Mouse (Mus musculus) midbrain, embryonic 12.5 days (tissue): ENCODE measurements around the gene Mgat4d. TPM values are rescaled to one million over a fixed set of nuclear protein-coding genes. Genes with fewer than 3 reads are reported as not detected.

Experiments
- ATAC-seq: fragments of 200-750 bp; cut with Nextera tagmentation; 2 replicates; pipeline ENCODE4 v1.8.0; 2017; ENCODE audit warnings: low read depth, moderate TSS enrichment, moderate library complexity; ENCODE audit not compliant: low FRiP score
- H3K27ac ChIP-seq: fragments of 300-500 bp; sonication (generic); replicated peaks from 2 replicates; pipeline ENCODE4 v1.5.1; 2016; ENCODE audit warnings: mild to moderate bottlenecking
- H3K27me3 ChIP-seq: fragments of 300-500 bp; sonication (generic); 2 replicates; pipeline ENCODE4 v1.6.1; 2016; ENCODE audit warnings: mild to moderate bottlenecking
- H3K36me3 ChIP-seq: fragments of 300-500 bp; sonication (generic); 2 replicates; pipeline ENCODE4 v1.6.1; 2016
- H3K4me1 ChIP-seq: fragments of 300-500 bp; sonication (generic); 2 replicates; pipeline ENCODE4 v1.6.1; 2016
- H3K4me2 ChIP-seq: fragments of 300-500 bp; sonication (generic); replicated peaks from 2 replicates; pipeline ENCODE4 v1.6.1; 2016; ENCODE audit warnings: mild to moderate bottlenecking, moderate library complexity
- H3K4me3 ChIP-seq: fragments of 300-500 bp; sonication (generic); 2 replicates; pipeline ENCODE4 v1.5.1; 2016; ENCODE audit warnings: mild to moderate bottlenecking
- H3K9ac ChIP-seq: fragments of 300-500 bp; sonication (generic); replicated peaks from 2 replicates; pipeline ENCODE4 v1.6.1; 2016; ENCODE audit warnings: mild to moderate bottlenecking, moderate library complexity
- H3K9me3 ChIP-seq: fragments of 300-500 bp; sonication (generic); 2 replicates; pipeline ENCODE4 v1.6.1; 2016; ENCODE audit warnings: mild to moderate bottlenecking
- WGBS: fragments of 180-500 bp; shearing (Covaris S2); methylation state at CpG from one replicate; pipeline ENCODE4 v1.1.7; 2016; 5-methylcytosine and 5-hydroxymethylcytosine counted together
- polyA plus RNA-seq: library from polyadenylated mRNA; unstranded; fragments of >200 nt; fragmentation: Nextera tagmentation; extraction: Ambion mirVana; gene quantifications from 2 replicates; pipeline ENCODE4 v1.2.1, GENCODE M21; 2016

Gene Mgat4d
- polyA plus RNA-seq, 1 experiment from 2014 or later, result not detected

- Histone ChIP-seq H3K27ac (no peak overlapping the region), H3K27me3 (peaks cover 9% of the 10 kb centered on the region), H3K4me2 (no peak overlapping the region), H3K9me3 (no peaks in the 10 kb centered on the region), H3K4me1 (0 out of 2 replicates have a peak, but pooled peaks cover 6% of the 10 kb centered on the region), H3K36me3 (no peaks in the 10 kb centered on the region), H3K4me3 (no peak overlapping the region), H3K9ac (no peak overlapping the region)
- no peak for ATAC-seq
- 87% methylated on average over 5 of the region's 5 CpGs for WGBS
These were observed 46.1 kb downstream of the Mgat4d start for GRCm38 (mm10) chr8:83394325-83394724.

- Histone ChIP-seq H3K9ac (no peak overlapping the region), H3K4me2 (no peak overlapping the region), H3K27me3 (no peaks in the 10 kb centered on the region), H3K4me1 (no peaks in the 10 kb centered on the region), H3K36me3 (no peaks in the 10 kb centered on the region), H3K4me3 (no peak overlapping the region), H3K27ac (no peak overlapping the region), H3K9me3 (no peaks in the 10 kb centered on the region)
- ATAC-seq, result no peak
- WGBS, result 87% methylated on average over 6 of the region's 6 CpGs
These were observed 48.4 kb downstream of the Mgat4d start for GRCm38 (mm10) chr8:83396680-83397079.

- Histone ChIP-seq H3K9ac (no peak overlapping the region), H3K27ac (no peak overlapping the region), H3K4me3 (no peak overlapping the region), H3K4me1 (no peaks in the 10 kb centered on the region), H3K4me2 (no peak overlapping the region), H3K36me3 (no peaks in the 10 kb centered on the region), H3K27me3 (no peaks in the 10 kb centered on the region), H3K9me3 (no peaks in the 10 kb centered on the region)
- no peak for ATAC-seq
- WGBS, result 76% methylated on average over 4 of the region's 4 CpGs
These were observed 49.5 kb downstream of the Mgat4d start for GRCm38 (mm10) chr8:83397726-83398125.

GRCm38 (mm10) chr8:83405548-83405947 is 57.3 kb downstream of the Mgat4d start:
- Histone ChIP-seq H3K4me1 (no peaks in the 10 kb centered on the region), H3K9me3 (no peaks in the 10 kb centered on the region), H3K4me2 (no peak overlapping the region), H3K36me3 (no peaks in the 10 kb centered on the region), H3K4me3 (no peak overlapping the region), H3K9ac (no peak overlapping the region), H3K27ac (no peak overlapping the region), H3K27me3 (no peaks in the 10 kb centered on the region)
- ATAC-seq, result no peak
- WGBS, result 91% methylated on average over 10 of the region's 10 CpGs

GRCm38 (mm10) chr8:83406836-83407235 is 58.6 kb downstream of the Mgat4d start:
- H3K9me3 ChIP-seq, result no peaks in the 10 kb centered on the region
- 29% methylated on average over 5 of the region's 6 CpGs for WGBS

GRCm38 (mm10) chr8:83408496-83408895 is 60.2 kb downstream of the Mgat4d start:
- no peak overlapping the region for H3K4me3 ChIP-seq
- no peak for ATAC-seq
- no peak overlapping the region for H3K4me2 ChIP-seq
- H3K27me3 ChIP-seq, result no peaks in the 10 kb centered on the region
- no peaks in the 10 kb centered on the region for H3K36me3 ChIP-seq
- 84% methylated on average over 7 of the region's 7 CpGs for WGBS
- H3K4me1 ChIP-seq, result no peaks in the 10 kb centered on the region
- no peaks in the 10 kb centered on the region for H3K9me3 ChIP-seq
- H3K9ac ChIP-seq, result no peak overlapping the region
- H3K27ac ChIP-seq, result no peak overlapping the region

More at GRCm38 (mm10) chr8:83406836-83407235, 58.6 kb downstream of the Mgat4d start:
- ATAC-seq, result no peak
- Histone ChIP-seq H3K4me3 (no peak overlapping the region), H3K27me3 (no peaks in the 10 kb centered on the region), H3K36me3 (no peaks in the 10 kb centered on the region), H3K4me2 (no peak overlapping the region), H3K4me1 (no peaks in the 10 kb centered on the region), H3K27ac (no peak overlapping the region), H3K9ac (no peak overlapping the region)

- Histone ChIP-seq H3K9me3 (no peaks in the 10 kb centered on the region), H3K27ac (no peak overlapping the region), H3K4me2 (no peak overlapping the region), H3K4me3 (no peak overlapping the region), H3K27me3 (no peaks in the 10 kb centered on the region), H3K36me3 (no peaks in the 10 kb centered on the region), H3K9ac (no peak overlapping the region), H3K4me1 (no peaks in the 10 kb centered on the region)
- no peak for ATAC-seq
- WGBS, result 98% methylated on average over 15 of the region's 15 CpGs
These were observed 68.6 kb downstream of the Mgat4d start for GRCm38 (mm10) chr8:83416878-83417277.

GRCm38 (mm10) chr8:83417970-83418369 is 69.7 kb downstream of the Mgat4d start:
- no peak overlapping the region for H3K9ac ChIP-seq
- no peaks in the 10 kb centered on the region for H3K4me1 ChIP-seq
- H3K4me3 ChIP-seq, result no peak overlapping the region
- H3K27me3 ChIP-seq, result no peaks in the 10 kb centered on the region
- H3K9me3 ChIP-seq, result no peaks in the 10 kb centered on the region
- ATAC-seq, result no peak
- no peak overlapping the region for H3K27ac ChIP-seq
- WGBS, result 84% methylated on average over 6 of the region's 6 CpGs
- no peaks in the 10 kb centered on the region for H3K36me3 ChIP-seq
- no peak overlapping the region for H3K4me2 ChIP-seq

- no peak overlapping the region for H3K4me3 ChIP-seq
- no peaks in the 10 kb centered on the region for H3K36me3 ChIP-seq
- no peaks in the 10 kb centered on the region for H3K4me1 ChIP-seq
- 94% methylated on average over 11 of the region's 11 CpGs for WGBS
- H3K4me2 ChIP-seq, result no peak overlapping the region
- H3K27ac ChIP-seq, result no peak overlapping the region
- no peaks in the 10 kb centered on the region for H3K9me3 ChIP-seq
- H3K9ac ChIP-seq, result no peak overlapping the region
- no peak for ATAC-seq
- H3K27me3 ChIP-seq, result no peaks in the 10 kb centered on the region
These were observed 70.7 kb downstream of the Mgat4d start for GRCm38 (mm10) chr8:83418805-83419516.

- WGBS, result 95% methylated on average over 1 of the region's 1 CpGs
- ATAC-seq, result no peak
- Histone ChIP-seq H3K27me3 (no peaks in the 10 kb centered on the region), H3K9me3 (no peaks in the 10 kb centered on the region), H3K4me1 (no peaks in the 10 kb centered on the region), H3K4me3 (no peak overlapping the region), H3K9ac (no peak overlapping the region), H3K36me3 (no peaks in the 10 kb centered on the region), H3K27ac (no peak overlapping the region), H3K4me2 (no peak overlapping the region)
These were observed 73.1 kb downstream of the Mgat4d start for GRCm38 (mm10) chr8:83421354-83421753.

GRCm38 (mm10) chr8:83423032-83423825 is 75.0 kb downstream of the Mgat4d start:
- Histone ChIP-seq H3K4me1 (no peaks in the 10 kb centered on the region), H3K9me3 (no peaks in the 10 kb centered on the region), H3K4me3 (no peak overlapping the region), H3K9ac (no peak overlapping the region), H3K27me3 (no peaks in the 10 kb centered on the region), H3K36me3 (no peaks in the 10 kb centered on the region), H3K27ac (no peak overlapping the region), H3K4me2 (no peak overlapping the region)
- no peak for ATAC-seq
- WGBS, result 77% methylated on average over 13 of the region's 13 CpGs

GRCm38 (mm10) chr8:83425202-83425601 is 76.9 kb downstream of the Mgat4d start:
- Histone ChIP-seq H3K27me3 (no peaks in the 10 kb centered on the region), H3K9me3 (no peaks in the 10 kb centered on the region), H3K36me3 (no peaks in the 10 kb centered on the region), H3K27ac (no peak overlapping the region), H3K4me3 (no peak overlapping the region), H3K4me1 (no peaks in the 10 kb centered on the region), H3K4me2 (no peak overlapping the region), H3K9ac (no peak overlapping the region)
- 92% methylated on average over 6 of the region's 6 CpGs for WGBS
- no peak for ATAC-seq
